Mouse (Mus musculus) hindbrain, embryonic 10.5 days (tissue): ENCODE measurements around the gene Igfals. TPM values are rescaled to one million over a fixed set of nuclear protein-coding genes. Genes with fewer than 3 reads are reported as not detected.

Experiments used
- DNase-seq: peaks from one replicate; pipeline ENCODE4 v3.0.0-alpha.2; 2017; ENCODE audit warnings: low spot score
- H3K27ac ChIP-seq: fragments of 300-500 bp; sonication (generic); 2 replicates; pipeline ENCODE4 v1.5.1; 2016; ENCODE audit warnings: mild to moderate bottlenecking, moderate library complexity
- H3K27me3 ChIP-seq: fragments of 300-500 bp; sonication (generic); 2 replicates; pipeline ENCODE4 v1.6.1; 2016; ENCODE audit warnings: mild to moderate bottlenecking; ENCODE audit not compliant: poor library complexity, insufficient read depth, severe bottlenecking
- H3K36me3 ChIP-seq: fragments of 300-500 bp; sonication (generic); 2 replicates; pipeline ENCODE4 v1.6.1; 2016; ENCODE audit warnings: mild to moderate bottlenecking, moderate library complexity
- H3K4me1 ChIP-seq: fragments of 300-500 bp; sonication (generic); replicated peaks from 2 replicates; pipeline ENCODE4 v1.6.1; 2016; ENCODE audit warnings: mild to moderate bottlenecking
- H3K4me3 ChIP-seq: fragments of 300-500 bp; sonication (generic); 2 replicates; pipeline ENCODE4 v1.5.1; 2016; ENCODE audit warnings: mild to moderate bottlenecking, moderate library complexity
- H3K9me3 ChIP-seq: fragments of 300-500 bp; sonication (generic); 2 replicates; pipeline ENCODE4 v1.6.1; 2016; ENCODE audit warnings: mild to moderate bottlenecking, moderate library complexity
- WGBS: fragments of 180-500 bp; shearing (Covaris S2); methylation state at CpG from one replicate; pipeline ENCODE4 v1.1.7; 2016; 5-methylcytosine and 5-hydroxymethylcytosine counted together
- polyA plus RNA-seq: library from polyadenylated mRNA; unstranded; fragments of >200 nt; fragmentation: Nextera tagmentation; extraction: Ambion mirVana; gene quantifications from 2 replicates; pipeline ENCODE4 v1.2.1, GENCODE M21; 2016

Gene Igfals
- polyA plus RNA-seq: 0.58 and 0.65 TPM in 2 replicates

DNA sequence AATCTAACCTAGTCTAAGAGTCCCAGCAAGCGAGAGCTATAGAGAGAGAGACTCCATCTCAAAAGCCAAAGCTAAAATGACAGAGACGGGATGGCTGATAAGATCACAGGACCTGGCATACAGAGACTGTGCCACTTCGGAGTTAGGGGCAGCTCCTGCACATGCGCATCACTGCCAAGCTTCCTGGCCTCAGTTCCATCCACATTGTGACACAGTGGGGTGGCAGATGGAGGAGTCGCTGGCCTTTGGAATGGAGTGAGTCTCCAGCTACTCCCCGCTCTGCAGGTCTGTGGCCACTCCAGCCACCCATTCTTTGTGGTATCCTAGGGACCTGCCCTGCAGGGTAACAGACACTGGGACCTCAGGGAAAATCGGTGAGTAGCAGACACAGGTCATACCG lies at the start of gene Igfals:
Gene Igfals (plus strand): TSS at position 222 of the 400 bp plus-strand sequence.
- H3K27ac ChIP-seq: no peak within 1 kb of the TSS
- no peaks in the 10 kb centered on the region for H3K27me3 ChIP-seq
- no peaks in the 10 kb centered on the region for H3K9me3 ChIP-seq
- H3K4me3 ChIP-seq: no peak within 1 kb of the TSS
- 87% methylated on average over 8 of the region's 8 CpGs for WGBS
- no peaks in the 10 kb centered on the region for H3K4me1 ChIP-seq
- no peak for DNase-seq
- peaks cover 30% of the 10 kb centered on the region for H3K36me3 ChIP-seq

DNA sequence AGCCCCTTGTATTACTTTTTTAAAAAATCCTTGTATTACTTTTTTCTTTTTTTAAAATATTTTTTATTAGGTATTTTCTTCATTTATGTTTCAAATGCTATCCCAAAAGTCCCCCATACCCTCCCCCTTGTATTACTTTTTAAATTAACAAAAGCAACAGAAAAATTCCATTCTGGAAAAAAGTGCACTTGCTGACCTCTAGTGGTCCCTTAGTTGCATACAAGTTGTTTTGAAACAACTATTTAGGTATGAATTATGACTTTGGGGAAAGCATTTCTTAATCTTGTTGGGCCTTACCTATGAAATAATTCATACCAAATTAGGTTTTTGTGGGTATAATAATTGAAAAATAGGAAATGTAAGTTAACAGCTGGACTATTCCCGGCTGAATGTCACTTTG lies 48.3 kb upstream of the Igfals start:
- Histone ChIP-seq H3K27me3 (no peaks in the 10 kb centered on the region), H3K9me3 (no peaks in the 10 kb centered on the region), H3K27ac (no peak overlapping the region), H3K4me3 (no peak overlapping the region), H3K4me1 (no peaks in the 10 kb centered on the region), H3K36me3 (no peaks in the 10 kb centered on the region)
- WGBS: 40% methylated on average over 1 of the region's 1 CpGs
- DNase-seq: no peak

DNA sequence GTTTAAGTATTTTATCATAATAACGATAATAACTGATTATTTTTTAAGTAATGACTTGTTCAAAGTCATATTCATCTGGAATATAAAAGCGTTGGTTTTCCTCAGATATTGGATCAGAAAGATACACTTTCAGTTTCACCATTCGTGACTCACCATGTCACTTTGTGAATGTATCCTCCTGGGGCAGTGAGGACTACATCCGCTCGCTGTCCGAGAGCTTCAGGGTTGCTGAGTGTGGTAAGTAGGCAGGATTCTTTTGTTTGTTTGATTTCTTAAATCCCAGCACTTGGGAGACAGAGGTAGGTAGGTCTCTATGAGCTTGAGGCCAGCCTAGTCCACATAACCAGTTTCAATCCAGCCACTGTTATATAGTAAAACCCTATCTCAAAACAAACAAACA lies 47.6 kb upstream of the Igfals start:
- H3K36me3 ChIP-seq: no peaks in the 10 kb centered on the region
- H3K9me3 ChIP-seq: no peaks in the 10 kb centered on the region
- WGBS: 50% methylated on average over 6 of the region's 6 CpGs
- no peak overlapping the region for H3K27ac ChIP-seq
- H3K4me3 ChIP-seq: no peak overlapping the region
- no peaks in the 10 kb centered on the region for H3K27me3 ChIP-seq
- no peaks in the 10 kb centered on the region for H3K4me1 ChIP-seq
- no peak for DNase-seq

DNA sequence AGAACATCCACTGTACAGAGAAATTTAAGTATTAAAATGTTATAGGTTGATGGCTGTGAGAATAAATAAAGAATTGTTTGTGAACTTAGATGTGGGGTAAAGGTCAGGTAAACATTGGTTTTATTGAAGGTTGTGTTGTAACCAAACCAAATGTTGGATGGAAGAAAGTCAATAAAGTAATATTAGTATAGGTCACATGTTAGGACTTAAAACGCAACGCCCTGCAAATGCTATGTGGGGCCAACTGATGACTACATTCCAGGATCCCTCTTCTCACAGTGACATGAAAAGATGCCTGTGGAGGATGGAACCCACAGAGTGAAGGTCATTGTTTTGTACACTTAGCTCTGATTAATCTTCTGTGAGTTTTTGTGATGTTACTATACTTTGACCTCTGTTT lies 46.3 kb upstream of the Igfals start:
- Histone ChIP-seq H3K9me3 (no peaks in the 10 kb centered on the region), H3K27ac (no peak overlapping the region), H3K27me3 (no peaks in the 10 kb centered on the region; the same call in 1 of the 2 replicates), H3K4me3 (no peak overlapping the region), H3K36me3 (no peaks in the 10 kb centered on the region), H3K4me1 (no peaks in the 10 kb centered on the region)
- no peak for DNase-seq
- WGBS: 74% methylated on average over 2 of the region's 2 CpGs

DNA sequence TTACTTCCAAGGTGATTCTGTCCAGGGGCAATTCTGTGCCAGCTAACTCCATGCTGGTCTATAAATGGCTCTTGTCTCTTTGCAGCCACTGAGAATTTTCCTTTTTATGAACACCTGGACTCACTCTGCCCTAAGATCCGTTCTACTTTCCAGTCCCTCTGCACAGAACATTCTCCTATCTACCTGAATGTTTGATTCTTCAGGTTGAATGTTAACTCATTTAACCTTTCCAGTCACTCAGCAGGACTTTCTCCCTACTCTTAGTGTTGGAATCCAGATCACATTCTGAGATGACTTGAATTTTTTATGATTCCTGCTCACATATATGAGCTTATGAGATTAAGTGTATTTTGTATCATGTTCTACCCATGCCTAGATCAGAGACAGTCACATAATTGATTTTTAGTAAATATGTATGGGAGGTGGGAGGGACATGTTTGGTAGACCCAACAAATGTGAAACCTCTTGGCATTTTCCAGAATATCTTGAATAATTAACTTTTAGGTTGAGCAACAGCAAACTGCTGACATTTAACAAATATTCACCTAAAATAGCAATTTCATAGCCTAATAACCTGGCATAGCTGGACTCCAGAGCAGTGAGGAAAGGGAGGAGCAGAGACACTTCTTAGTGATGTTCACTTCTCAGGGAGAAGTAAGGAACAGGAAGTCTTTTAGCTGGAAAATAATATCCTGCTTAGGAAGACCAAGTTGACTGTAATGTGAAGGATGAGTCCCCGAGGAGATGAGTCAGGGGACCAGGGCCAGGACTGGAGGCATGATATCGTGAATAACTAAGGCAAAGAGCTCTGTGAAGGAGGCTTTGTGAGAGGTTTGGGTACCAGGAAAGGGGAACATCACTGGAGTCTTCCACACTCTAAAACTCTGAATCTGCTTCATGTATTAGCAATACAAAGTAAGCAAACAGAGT lies 44.2 kb upstream of the Igfals start:
- Histone ChIP-seq H3K4me1 (no peaks in the 10 kb centered on the region), H3K4me3 (no peak overlapping the region)
- WGBS: 56% methylated on average over 3 of the region's 3 CpGs

DNA sequence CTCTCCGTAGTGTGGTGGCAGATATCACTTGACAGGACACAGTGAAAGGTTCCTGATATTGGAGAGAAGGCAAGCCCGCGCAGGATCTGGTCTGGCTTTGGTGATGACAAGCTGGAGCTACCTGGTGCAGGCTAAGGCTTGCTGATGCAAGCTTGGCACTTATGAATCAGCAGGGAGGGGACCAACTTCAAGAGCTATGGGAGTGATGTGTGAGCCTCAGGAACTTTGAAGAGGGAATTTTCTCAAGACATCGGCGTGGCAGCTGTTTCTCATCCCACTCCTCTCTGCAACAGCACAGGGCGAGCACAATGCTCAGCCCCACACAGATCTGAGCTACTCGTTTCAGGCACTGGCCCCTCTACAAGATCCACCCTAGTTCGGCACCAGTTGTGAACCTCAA lies 26.0 kb upstream of the Igfals start, which contains the start of gene Hagh:
Gene Hagh (plus strand): TSS at position 302 of the 400 bp plus-strand sequence.
- Histone ChIP-seq H3K36me3 (no peaks in the 10 kb centered on the region), H3K4me3 (no peak within 1 kb of the TSS), H3K27me3 (peaks cover 7% of the 10 kb centered on the region; the same call in 1 of the 2 replicates), H3K4me1 (no peaks in the 10 kb centered on the region), H3K9me3 (no peaks in the 10 kb centered on the region), H3K27ac (no peak within 1 kb of the TSS)
- WGBS: 71% methylated on average over 8 of the region's 8 CpGs
- no peak for DNase-seq

More for the DNA sequence above, 44.2 kb upstream of the Igfals start:
- no peaks in the 10 kb centered on the region for H3K9me3 ChIP-seq
- no peaks in the 10 kb centered on the region for H3K36me3 ChIP-seq
- no peak for DNase-seq
- no peaks in the 10 kb centered on the region; the same call in 1 of the 2 replicates for H3K27me3 ChIP-seq
- no peak overlapping the region for H3K27ac ChIP-seq

DNA sequence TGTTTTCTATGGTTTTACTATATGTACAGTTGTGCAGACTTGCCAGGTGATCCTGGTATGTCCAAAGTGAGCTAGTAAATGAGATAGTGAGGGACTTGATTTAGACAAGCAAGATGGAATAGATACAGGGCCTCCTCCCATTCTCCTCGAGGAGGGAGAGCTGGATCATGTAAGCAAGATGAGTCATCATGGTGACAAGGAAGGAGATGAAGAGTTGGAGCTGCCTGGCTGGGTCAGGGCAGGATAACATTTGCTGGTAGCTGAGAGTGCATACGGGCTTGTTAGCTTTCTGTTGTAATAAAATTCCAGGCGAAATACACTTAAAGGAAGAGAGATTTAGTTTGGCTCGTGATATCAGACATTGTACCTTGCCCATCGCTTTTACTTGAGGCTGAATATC lies 25.5 kb upstream of the Igfals start:
- H3K4me3 ChIP-seq: no peak overlapping the region
- no peak overlapping the region for H3K27ac ChIP-seq
- no peaks in the 10 kb centered on the region for H3K9me3 ChIP-seq
- 70% methylated on average over 5 of the region's 5 CpGs for WGBS
- no peaks in the 10 kb centered on the region for H3K36me3 ChIP-seq
- DNase-seq: no peak
- no peaks in the 10 kb centered on the region for H3K4me1 ChIP-seq
- peaks cover 7% of the 10 kb centered on the region; the same call in 1 of the 2 replicates for H3K27me3 ChIP-seq

DNA sequence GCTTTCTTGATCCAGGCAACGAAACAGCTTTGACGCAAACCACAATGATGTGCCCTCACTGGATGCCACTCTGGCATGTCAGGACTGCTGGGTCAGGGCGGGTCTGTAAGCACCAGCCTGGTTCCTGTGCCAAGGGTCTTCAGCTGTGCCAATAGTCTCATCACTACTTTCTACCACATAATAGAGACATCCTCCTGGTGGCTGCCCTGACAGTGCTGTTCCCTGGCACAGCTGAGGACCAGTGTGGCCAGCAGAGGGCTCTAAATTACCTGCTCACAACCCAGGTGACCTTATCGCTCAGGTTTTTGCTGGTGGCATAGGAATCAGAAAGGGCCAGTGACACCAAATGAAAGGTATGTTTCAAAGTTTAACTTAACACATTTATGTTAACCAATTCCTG lies 24.7 kb upstream of the Igfals start:
- no peak for DNase-seq
- H3K27me3 ChIP-seq: peaks cover 7% of the 10 kb centered on the region; the same call in 1 of the 2 replicates
- no peaks in the 10 kb centered on the region for H3K36me3 ChIP-seq
- no peak overlapping the region for H3K4me3 ChIP-seq
- H3K9me3 ChIP-seq: no peaks in the 10 kb centered on the region
- 55% methylated on average over 4 of the region's 4 CpGs for WGBS
- no peaks in the 10 kb centered on the region for H3K4me1 ChIP-seq
- no peak overlapping the region for H3K27ac ChIP-seq

DNA sequence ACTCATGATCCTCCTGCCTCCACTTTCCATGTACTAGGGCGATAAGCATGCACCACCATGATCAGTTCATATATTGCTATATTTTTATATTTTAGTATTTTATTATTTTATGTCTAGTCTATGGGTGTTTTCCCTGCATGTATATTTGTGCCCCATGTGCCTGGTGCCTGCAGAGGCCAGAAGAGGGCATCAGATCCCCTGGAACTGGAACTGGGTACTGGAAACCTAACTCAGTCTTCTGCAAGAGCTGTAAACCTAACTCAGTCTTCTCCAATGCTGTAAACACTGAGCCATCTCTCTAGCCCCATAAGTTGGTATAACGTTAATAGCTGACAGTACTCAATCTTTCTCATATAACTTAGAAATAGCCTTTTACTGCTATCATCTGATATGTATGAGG lies 23.2 kb upstream of the Igfals start:
- WGBS: 60% methylated on average over 2 of the region's 2 CpGs
- H3K9me3 ChIP-seq: no peaks in the 10 kb centered on the region
- no peak overlapping the region for H3K27ac ChIP-seq
- no peak overlapping the region for H3K4me3 ChIP-seq
- peaks cover 7% of the 10 kb centered on the region; the same call in 1 of the 2 replicates for H3K27me3 ChIP-seq
- H3K36me3 ChIP-seq: no peaks in the 10 kb centered on the region
- no peaks in the 10 kb centered on the region for H3K4me1 ChIP-seq
- DNase-seq: no peak

DNA sequence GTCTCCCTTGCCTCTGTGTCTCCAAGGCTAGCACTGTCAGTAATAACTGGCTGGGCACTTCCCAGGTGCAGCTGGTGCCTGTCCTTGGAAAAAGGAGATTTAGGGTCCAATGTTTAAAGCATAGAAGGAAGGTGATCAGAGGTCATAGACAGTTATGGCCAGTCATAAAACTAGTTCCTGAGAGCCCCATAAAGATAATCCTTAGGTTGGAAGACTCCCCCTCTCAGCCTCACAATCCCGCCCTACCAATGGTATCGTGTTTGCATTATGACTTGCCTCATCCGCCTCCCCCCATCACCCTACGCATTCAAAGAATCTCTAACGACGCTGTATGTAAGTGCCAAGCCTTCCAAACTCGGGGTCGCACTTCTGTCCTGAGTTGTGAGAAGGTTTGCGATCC lies 21.3 kb upstream of the Igfals start:
- Histone ChIP-seq H3K27me3 (peaks cover 7% of the 10 kb centered on the region; the same call in 1 of the 2 replicates), H3K9me3 (no peaks in the 10 kb centered on the region), H3K4me3 (no peak overlapping the region), H3K36me3 (no peaks in the 10 kb centered on the region), H3K27ac (no peak overlapping the region), H3K4me1 (peaks cover 13% of the 10 kb centered on the region)
- no peak for DNase-seq
- 55% methylated on average over 9 of the region's 9 CpGs for WGBS

DNA sequence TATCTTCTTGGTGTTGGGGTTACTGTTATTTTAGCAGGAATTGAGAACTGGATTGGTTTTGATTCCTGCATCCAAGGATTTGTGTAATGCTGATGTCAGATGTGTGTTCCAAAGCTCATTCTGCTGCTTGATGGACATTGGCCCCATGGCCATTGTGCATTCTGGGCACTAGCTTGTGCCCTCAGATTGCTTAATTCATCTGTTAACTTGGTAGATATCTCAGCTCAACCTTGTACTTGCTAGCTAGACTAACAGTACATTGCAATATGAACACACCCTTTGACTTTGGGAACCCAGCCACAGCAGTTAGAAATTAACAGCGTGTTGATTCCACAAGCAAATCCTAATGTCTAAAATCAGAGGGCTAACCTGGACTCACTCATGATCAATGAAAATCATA lies 18.4 kb upstream of the Igfals start:
- Histone ChIP-seq H3K9me3 (no peaks in the 10 kb centered on the region), H3K4me3 (no peak overlapping the region), H3K27me3 (peaks cover 17% of the 10 kb centered on the region), H3K36me3 (no peaks in the 10 kb centered on the region), H3K4me1 (peaks cover 29% of the 10 kb centered on the region), H3K27ac (no peak overlapping the region)
- DNase-seq: no peak
- 94% methylated on average over 1 of the region's 1 CpGs for WGBS

DNA sequence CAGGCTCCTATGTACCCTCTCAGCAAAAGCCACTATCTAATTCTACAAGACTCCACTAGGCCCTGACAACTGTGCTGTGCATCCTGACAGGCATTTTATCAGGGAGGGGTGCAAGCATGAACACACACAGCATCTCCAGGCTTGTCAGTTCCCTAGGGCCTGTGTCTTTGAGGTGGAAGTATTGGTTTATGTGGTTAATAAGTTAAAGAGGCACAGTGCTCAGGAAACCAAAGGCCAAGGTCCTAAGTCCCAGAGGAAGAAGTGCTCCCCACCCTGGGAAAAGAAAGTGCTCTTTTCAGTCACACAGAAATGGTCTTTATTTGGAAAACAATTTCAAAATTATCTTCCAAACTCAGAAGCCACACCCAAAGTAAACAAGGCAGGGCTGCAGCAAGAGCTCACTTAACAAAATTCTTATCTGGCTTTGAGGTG lies 17.2 kb upstream of the Igfals start:
- Histone ChIP-seq H3K9me3 (no peaks in the 10 kb centered on the region), H3K4me3 (peak overlapping the region; percentile 70), H3K27ac (no peak overlapping the region; the same call in 1 of the 2 replicates), H3K27me3 (peaks cover 17% of the 10 kb centered on the region), H3K4me1 (peaks cover 29% of the 10 kb centered on the region), H3K36me3 (peaks cover 9% of the 10 kb centered on the region)
- no peak for DNase-seq

DNA sequence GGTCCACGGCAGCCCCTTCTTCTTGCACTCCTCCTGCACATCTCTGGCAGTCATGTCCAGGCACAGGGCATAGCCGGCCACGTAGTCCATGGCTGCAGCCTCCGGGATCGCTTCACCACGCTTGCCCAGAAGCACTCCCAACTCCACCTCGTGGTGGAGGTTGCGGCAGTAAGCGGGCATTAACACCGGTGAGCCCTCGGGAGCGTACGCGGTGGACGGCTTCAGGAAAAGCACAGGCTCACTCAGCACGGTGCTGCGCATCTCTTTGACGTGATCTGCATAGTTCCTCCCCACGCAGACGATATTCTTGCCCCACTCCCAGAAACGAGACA lies 16.1 kb upstream of the Igfals start:
- H3K27ac ChIP-seq: peak overlapping the region; percentile 93
- peaks cover 29% of the 10 kb centered on the region for H3K4me1 ChIP-seq
- H3K36me3 ChIP-seq: peaks cover 13% of the 10 kb centered on the region
- peak overlapping the region; percentile 70 for H3K4me3 ChIP-seq
- H3K27me3 ChIP-seq: peaks cover 10% of the 10 kb centered on the region
- H3K9me3 ChIP-seq: no peaks in the 10 kb centered on the region
- no peak for DNase-seq
- under 1% methylated on average over 21 of the region's 21 CpGs for WGBS
